Mouse (Mus musculus) heart, adult 18-20 months (tissue): ENCODE results near the gene Jmjd8. TPM values are rescaled to one million over a fixed set of nuclear protein-coding genes. Genes with fewer than 3 reads are reported as not detected.
"Not testable (repeated sequence)": the region's sequence is repeated elsewhere in the genome, so short reads cannot be mapped to it uniquely, and the experiment has no call there.

Experiments
- DNase-seq, 2 experiments: peaks; one replicate each; pipeline ENCODE4 v3.0.0; 2021 to 2022; ENCODE audit warnings: mixed read lengths in 1 of 2
- long read RNA-seq, 2 experiments: library from polyadenylated mRNA; stranded (forward); transcript quantifications; one replicate each; pipeline ENCODE4 v2.0.0; 2021
- total RNA-seq, 2 experiments: library from RNA; stranded (reverse); gene quantifications; 2 replicates each; pipeline ENCODE4 v1.2.3; 2021

The Jmjd8 gene
- 10 to 100 TPM; 28.0 to 34.0 TPM for total RNA-seq
- long read RNA-seq, experiment 1, transcript Jmjd8-205 (9 exons, 2,268 nt): major isoform, 21 of 26 reads
- long read RNA-seq, experiment 1, partial matches to known transcripts: 3 of 26 reads
- long read RNA-seq, experiment 1, other reads (novel, unspliced or antisense): 2 of 26 reads
- long read RNA-seq, experiment 2, transcript Jmjd8-205 (9 exons, 2,268 nt): major isoform, 15 of 20 reads
- long read RNA-seq, experiment 2, partial matches to known transcripts: 2 of 20 reads
- long read RNA-seq, experiment 2, other reads (novel, unspliced or antisense): 3 of 20 reads

- peak; percentile 85 to 87 for DNase-seq
Measured at GRCm38 (mm10) chr17:25828712-25829557, at the start of gene Jmjd8. TSS of gene Jmjd8 (plus strand) at chr17:25828867.

GRCm38 (mm10) chr17:25781339-25781738, 47.3 kb upstream of the Jmjd8 start:
- DNase-seq: no peak

- peak; percentile 58 to 64 for DNase-seq
Measured at GRCm38 (mm10) chr17:25783086-25783485, 45.6 kb upstream of the Jmjd8 start.

- no peak for DNase-seq
Measured at GRCm38 (mm10) chr17:25783861-25784574, 44.6 kb upstream of the Jmjd8 start.

GRCm38 (mm10) chr17:25785281-25785745, 43.4 kb upstream of the Jmjd8 start, which contains the start of gene Haghl:
TSS of gene Haghl (minus strand) at chr17:25785673.
- peak; percentile 96 to 97 for DNase-seq

GRCm38 (mm10) chr17:25786280-25786679, 42.4 kb upstream of the Jmjd8 start, which contains the start of gene Ccdc78:
TSS of gene Ccdc78 (plus strand) at chr17:25786580.
- no peak for DNase-seq

GRCm38 (mm10) chr17:25786781-25787504, 41.7 kb upstream of the Jmjd8 start:
- no peak for DNase-seq

GRCm38 (mm10) chr17:25791320-25791842, 37.3 kb upstream of the Jmjd8 start:
- no peak for DNase-seq

- peak; percentile 86 to 94 for DNase-seq
Measured at GRCm38 (mm10) chr17:25791843-25792527, 36.7 kb upstream of the Jmjd8 start.

- peak; percentile 85 to 89 for DNase-seq
Measured at GRCm38 (mm10) chr17:25792615-25793014, 36.1 kb upstream of the Jmjd8 start, which contains the start of gene Fam173a. TSS of gene Fam173a (minus strand) at chr17:25792901.

- DNase-seq: no peak
Measured at GRCm38 (mm10) chr17:25794197-25794596, 34.5 kb upstream of the Jmjd8 start.

GRCm38 (mm10) chr17:25794998-25795397, 33.7 kb upstream of the Jmjd8 start:
- DNase-seq: no peak

GRCm38 (mm10) chr17:25795609-25796092, 33.0 kb upstream of the Jmjd8 start, which contains the start of gene AC134908.4:
TSS of gene AC134908.4 (minus strand) at chr17:25795659.
- no peak for DNase-seq

GRCm38 (mm10) chr17:25796211-25796771, 32.4 kb upstream of the Jmjd8 start:
- peak; percentile 50 to 52 for DNase-seq

- peak; percentile 93 to 94 for DNase-seq
Measured at GRCm38 (mm10) chr17:25796951-25797369, 31.7 kb upstream of the Jmjd8 start, which contains the start of gene Metrn. TSS of gene Metrn (minus strand) at chr17:25797136.

GRCm38 (mm10) chr17:25801029-25801428, 27.6 kb upstream of the Jmjd8 start:
- peak; percentile 75 to 83 for DNase-seq

- peak; percentile 50 to 74 for DNase-seq
Measured at GRCm38 (mm10) chr17:25802825-25803517, 25.7 kb upstream of the Jmjd8 start.

GRCm38 (mm10) chr17:25806507-25806906, 22.2 kb upstream of the Jmjd8 start:
- no peak for DNase-seq

- not testable (repeated sequence) for DNase-seq
Measured at GRCm38 (mm10) chr17:25807452-25807851, 21.2 kb upstream of the Jmjd8 start.
